Mouse (Mus musculus) liver, adult (tissue): ENCODE data around the gene Stxbp1.

Experiments
- GATA4 ChIP-seq: IDR thresholded peaks from 2 replicates; pipeline ENCODE4 v1.6.1; 2014; ENCODE audit warnings: mild to moderate bottlenecking, low read length; ENCODE audit not compliant: insufficient replicate concordance

The Stxbp1 gene

GRCm38 (mm10) chr2:32744272-32744982 lies 102.6 kb downstream of the Stxbp1 start:
- TF ChIP-seq GATA4, result no peak

GRCm38 (mm10) chr2:32742173-32742531 lies 104.9 kb downstream of the Stxbp1 start:
- TF ChIP-seq GATA4, result no peak

GRCm38 (mm10) chr2:32741273-32742172 lies 105.5 kb downstream of the Stxbp1 start:
- no peak for TF ChIP-seq GATA4

- TF ChIP-seq GATA4, result no peak
Observed at GRCm38 (mm10) chr2:32740916-32741272, 106.2 kb downstream of the Stxbp1 start, which contains the start of gene 6330409D20Rik. 6330409D20Rik (minus strand) TSS chr2:32741016.

GRCm38 (mm10) chr2:32739311-32739710 lies 107.7 kb downstream of the Stxbp1 start:
- no peak for TF ChIP-seq GATA4
